In genomic region chr17:43979925-43980324, GRCm38 (mm10) we compare ENCODE assay signal across 21 mouse cellular contexts.
DNase-seq lines count a peak whose midpoint lies in the region; ATAC-seq and TF ChIP-seq lines count a peak whose summit lies in the region.
"Had no signal": no experiment of that assay in that cellular context is flagged by ENCODE, and none has a peak within 500 bp of the region (broad histone marks: within the 10 kb centered on the region; RNA-seq: fewer than 3 reads in every experiment).

No protein-coding gene starts in this region.

- no peak overlapping the region for H3K4me3 ChIP-seq in midbrain, postnatal 0 days (ENCODE audit: low read depth, low read length)
- H3K4me3 ChIP-seq in midbrain, embryonic 16.5 days (ENCODE audit: low read depth, low read length) = no peak overlapping the region
- H3K4me3 ChIP-seq: forebrain, embryonic 10.5 days; forebrain, embryonic 13.5 days; hindbrain, embryonic 10.5 days had no signal

- H3K4me1 ChIP-seq in midbrain, postnatal 0 days (ENCODE audit: insufficient read depth, low read length) = no peaks in the 10 kb centered on the region
- no peaks in the 10 kb centered on the region for H3K4me1 ChIP-seq in midbrain, embryonic 16.5 days (ENCODE audit: control insufficient read depth, insufficient read depth, low read length)
- H3K4me1 ChIP-seq: forebrain, embryonic 10.5 days; forebrain, embryonic 13.5 days; hindbrain, embryonic 10.5 days had no signal

- no peak overlapping the region for H3K4me2 ChIP-seq in midbrain, postnatal 0 days (ENCODE audit: low read depth, low read length, poor library complexity, severe bottlenecking)
- no peak overlapping the region for H3K4me2 ChIP-seq in midbrain, embryonic 16.5 days (ENCODE audit: low read length)
- H3K4me2 ChIP-seq: forebrain, embryonic 13.5 days; heart, embryonic 11.5 days; hindbrain, embryonic 14.5 days had no signal

- ATAC-seq in midbrain, postnatal 0 days (ENCODE audit: low FRiP score) = no peak
- no peak for ATAC-seq in midbrain, embryonic 16.5 days
- no peak for ATAC-seq in CD4-positive, CD25-positive, alpha-beta regulatory T cell, adult 4 months
- ATAC-seq: activated CD4-positive, CD25-positive, alpha-beta regulatory T cell, adult 4 months; forebrain, embryonic 13.5 days; forebrain, embryonic 16.5 days; intestine, postnatal 0 days had no signal

- H3K9ac ChIP-seq in midbrain, postnatal 0 days (replicated peaks; ENCODE audit: low read length, poor library complexity, severe bottlenecking) = no peak overlapping the region
- H3K9ac ChIP-seq in midbrain, embryonic 16.5 days (ENCODE audit: low read depth, low read length) = no peak overlapping the region
- H3K9ac ChIP-seq: forebrain, embryonic 13.5 days; hindbrain, embryonic 14.5 days had no signal

- no peaks in the 10 kb centered on the region for H3K9me3 ChIP-seq in midbrain, postnatal 0 days (ENCODE audit: low read length)
- no peaks in the 10 kb centered on the region for H3K9me3 ChIP-seq in midbrain, embryonic 16.5 days (replicated peaks; ENCODE audit: control insufficient read depth, low read length, poor library complexity, severe bottlenecking)
- H3K9me3 ChIP-seq: forebrain, embryonic 10.5 days; forebrain, embryonic 13.5 days; hindbrain, embryonic 10.5 days had no signal

- H3K27ac ChIP-seq in midbrain, postnatal 0 days (ENCODE audit: low read depth, low read length) = no peak overlapping the region
- no peak overlapping the region for H3K27ac ChIP-seq in midbrain, embryonic 16.5 days (ENCODE audit: low read length)
- H3K27ac ChIP-seq: forebrain, embryonic 10.5 days; forebrain, embryonic 13.5 days; hindbrain, embryonic 10.5 days; hindbrain, embryonic 14.5 days had no signal

- 74% methylated on average over 3 of the region's 3 CpGs for WGBS in midbrain, postnatal 0 days
- WGBS in midbrain, embryonic 16.5 days = 84% methylated on average over 3 of the region's 3 CpGs

- no peak for TF ChIP-seq CTCF in midbrain, postnatal 0 days (IDR thresholded peaks at IDR 0.05)

- no peaks in the 10 kb centered on the region for H3K27me3 ChIP-seq in midbrain, postnatal 0 days (ENCODE audit: insufficient read depth, low read length)
- no peaks in the 10 kb centered on the region for H3K27me3 ChIP-seq in midbrain, embryonic 16.5 days (ENCODE audit: control insufficient read depth, insufficient read depth, low read depth, low read length)
- H3K27me3 ChIP-seq: forebrain, embryonic 13.5 days had no signal

- DNase-seq in cerebellum, postnatal 10 days = peak; percentile 30 to 45
- no peak for DNase-seq in cerebellum, adult 11 months
- peak; percentile 74 for DNase-seq in heart, adult 11 months
- no peak for DNase-seq in heart, postnatal 4 days
- peak; percentile 33 for DNase-seq in midbrain, postnatal 0 days (ENCODE audit: low spot score)
- DNase-seq: adrenal gland, adult 8-10 months; adrenal gland, postnatal 25 days; B cell, adult 2 months; cerebellum, adult 8-10 months; gastrocnemius, postnatal 36 days; kidney, adult 2 months had no signal

- H3K36me3 ChIP-seq in midbrain, postnatal 0 days (ENCODE audit: insufficient read depth, low read length) = no peaks in the 10 kb centered on the region
- H3K36me3 ChIP-seq in midbrain, embryonic 16.5 days (ENCODE audit: control insufficient read depth, insufficient read depth, low read length) = no peaks in the 10 kb centered on the region
- H3K36me3 ChIP-seq: forebrain, embryonic 10.5 days; hindbrain, embryonic 10.5 days had no signal

Comparison
In these comparisons a context has a peak if more than half of its experiments do, and no peak if none do; other contexts are left out.
1. DNase-seq: peak in cerebellum, postnatal 10 days (2 of 2), heart, adult 11 months (single experiment) and midbrain, postnatal 0 days (single experiment); none in cerebellum, adult 11 months (single experiment) and heart, postnatal 4 days (single experiment).